Mouse (Mus musculus) layer of hippocampus, postnatal 25 days (tissue): ENCODE results near the gene Eif2s3x. TPM values are rescaled to one million over a fixed set of nuclear protein-coding genes. Genes with fewer than 3 reads are reported as not detected.

ENCODE experiments used
- total RNA-seq, 2 experiments: library from RNA; stranded (reverse); gene quantifications; 2 replicates each; pipeline ENCODE4 v1.2.3; 2021

Gene Eif2s3x
- total RNA-seq, 2 experiments from 2014 or later, result 99.8 to 162 TPM

Other genes with a start within 250 kb of the Eif2s3x start
- gene AU015836, start 244.2 kb downstream of the Eif2s3x start, total RNA-seq, result not detected
- gene Zfx, start 89.2 kb downstream of the Eif2s3x start, total RNA-seq, result 10 to 100 TPM; 25.3 to 31.6 TPM
- 10 to 100 TPM; 27.2 to 32.4 TPM for gene Klhl15, start 21.7 kb upstream of the Eif2s3x start, total RNA-seq
- under 1 TPM; 0.19 to 0.20 TPM for gene Fam90a1b, start 153.9 kb upstream of the Eif2s3x start, total RNA-seq
- gene Apoo, start 154.3 kb upstream of the Eif2s3x start, total RNA-seq, result 10 to 100 TPM; 68.3 to 71.4 TPM